Mouse (Mus musculus): ENCODE measurements around the gene Scgb2b17.
"Not testable (repeated sequence)": the region's sequence is repeated elsewhere in the genome, so short reads cannot be mapped to it uniquely, and the experiment has no call there.

The Scgb2b17 gene

DNA sequence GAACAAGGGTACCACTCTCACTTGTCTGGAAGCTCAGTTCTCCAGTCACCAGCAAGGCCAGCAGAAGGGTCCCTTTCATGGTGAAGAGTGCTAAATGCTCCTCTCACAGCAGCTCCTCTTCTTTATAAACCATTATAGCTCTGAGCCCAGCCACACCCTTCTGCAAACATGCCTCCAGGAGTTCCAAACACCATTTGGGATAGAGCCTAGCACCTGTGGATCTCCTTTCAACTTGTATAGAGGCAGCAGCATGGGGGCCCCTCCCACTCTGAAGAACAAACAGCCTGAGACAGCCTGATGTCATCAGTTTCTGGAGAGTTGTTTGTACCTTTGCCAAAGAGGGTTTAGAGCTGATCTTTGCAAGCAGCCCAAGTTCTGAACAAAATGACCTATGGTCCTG lies at the start of gene Scgb2b17:
Gene Scgb2b17, minus strand, starts transcription at position 101 of the 400 bp plus-strand sequence.
- in situ Hi-C loops (cut with MboI; ENCODE audit: unreplicated experiment in 2 of 2): not testable (repeated sequence)

GRCm38 (mm10) chr7:33063149-33063548 lies 6.8 kb upstream of the Scgb2b17 start, which contains the start of gene Scgb1b17:
TSS of gene Scgb1b17 (plus strand) at chr7:33063449.
- in situ Hi-C loops (cut with MboI; ENCODE audit: unreplicated experiment in 2 of 2): not testable (repeated sequence)

All from v-Abl transformed pro-B cells (cell line).